ENCODE assay signal across 8 mouse cellular contexts in the genomic region with DNA sequence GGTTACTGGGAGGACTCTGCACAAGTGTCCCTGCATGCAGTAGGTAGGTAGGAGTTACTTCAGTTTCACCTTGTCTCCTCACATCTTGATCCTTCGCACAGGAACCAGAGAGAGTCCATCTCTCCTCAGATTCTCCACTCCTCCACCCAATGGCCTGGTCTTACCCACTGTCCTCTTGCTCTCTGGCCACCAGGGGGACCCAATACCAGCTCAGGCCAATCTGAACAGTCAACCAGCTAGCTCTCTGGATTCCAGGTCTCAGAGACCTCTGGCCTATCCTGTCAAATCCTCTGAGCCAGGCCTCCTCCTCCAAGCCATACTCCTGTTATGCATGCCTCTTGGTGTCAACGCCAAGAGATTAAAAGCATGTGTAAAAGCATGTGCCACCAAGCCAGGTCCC. TPM values are rescaled to one million over a fixed set of nuclear protein-coding genes. Genes with fewer than 3 reads are reported as not detected.
A peak's percentile ranks its signal among the peaks of the same experiment; 100 is the strongest.
DNase-seq lines count a peak whose midpoint lies in the region; ATAC-seq and TF ChIP-seq lines count a peak whose summit lies in the region.

No protein-coding gene starts in this region.

- ATAC-seq in forebrain, embryonic 14.5 days: no peak
- no peak for ATAC-seq in forebrain, embryonic 15.5 days (replicated peaks)
- peak; percentile 78 for ATAC-seq in erythroblast, adult 5-6 weeks (replicated peaks; ENCODE audit: low FRiP score, poor library complexity, severe bottlenecking)
- no peak for ATAC-seq in limb, embryonic 11.5 days (ENCODE audit: insufficient number of reproducible peaks, low FRiP score, low TSS enrichment, low read depth)
- ATAC-seq in midbrain, embryonic 15.5 days (replicated peaks): no peak

- peaks cover 65% of the 10 kb centered on the region for H3K36me3 ChIP-seq in forebrain, embryonic 14.5 days (ENCODE audit: control insufficient read depth, insufficient read depth, low read length)
- H3K36me3 ChIP-seq in forebrain, embryonic 15.5 days: peaks cover 38% of the 10 kb centered on the region
- peaks cover 23% of the 10 kb centered on the region for H3K36me3 ChIP-seq in limb, embryonic 11.5 days (ENCODE audit: control insufficient read depth, insufficient read depth, low read length)
- H3K36me3 ChIP-seq in small intestine, adult 2 months (ENCODE audit: control insufficient read depth, insufficient read depth, low read length): peaks cover 17% of the 10 kb centered on the region; the same call in 1 of the 2 replicates
- peaks cover 37% of the 10 kb centered on the region; the same call in 1 of the 2 replicates for H3K36me3 ChIP-seq in midbrain, embryonic 15.5 days (replicated peaks)

- H3K4me1 ChIP-seq in forebrain, embryonic 14.5 days (ENCODE audit: control insufficient read depth, insufficient read depth, low read length): no peaks in the 10 kb centered on the region; the same call in 1 of the 2 replicates
- H3K4me1 ChIP-seq in forebrain, embryonic 15.5 days: peaks cover 5% of the 10 kb centered on the region
- no peaks in the 10 kb centered on the region for H3K4me1 ChIP-seq in limb, embryonic 11.5 days (ENCODE audit: control insufficient read depth, insufficient read depth, low read length)
- no peaks in the 10 kb centered on the region for H3K4me1 ChIP-seq in small intestine, adult 2 months (ENCODE audit: control insufficient read depth, insufficient read depth, insufficient read length, low read length)
- H3K4me1 ChIP-seq in midbrain, embryonic 15.5 days: peaks cover 11% of the 10 kb centered on the region

- no peaks in the 10 kb centered on the region for H3K27me3 ChIP-seq in forebrain, embryonic 14.5 days (replicated peaks; ENCODE audit: control insufficient read depth, insufficient read depth, low read length)
- no peaks in the 10 kb centered on the region for H3K27me3 ChIP-seq in forebrain, embryonic 15.5 days
- H3K27me3 ChIP-seq in limb, embryonic 11.5 days (ENCODE audit: control insufficient read depth, insufficient read depth, low read length): no peaks in the 10 kb centered on the region
- H3K27me3 ChIP-seq in small intestine, adult 2 months (ENCODE audit: control insufficient read depth, insufficient read depth, low read length): no peaks in the 10 kb centered on the region
- H3K27me3 ChIP-seq in midbrain, embryonic 15.5 days (replicated peaks): no peaks in the 10 kb centered on the region

- H3K9ac ChIP-seq in forebrain, embryonic 14.5 days (ENCODE audit: low read length): no peak overlapping the region
- H3K9ac ChIP-seq in forebrain, embryonic 15.5 days (replicated peaks): no peak overlapping the region
- H3K9ac ChIP-seq in limb, embryonic 11.5 days (ENCODE audit: low read length): no peak overlapping the region
- no peak overlapping the region for H3K9ac ChIP-seq in midbrain, embryonic 15.5 days

- no peak overlapping the region for H3K4me2 ChIP-seq in forebrain, embryonic 14.5 days (ENCODE audit: low read length)
- H3K4me2 ChIP-seq in forebrain, embryonic 15.5 days (replicated peaks): no peak overlapping the region
- H3K4me2 ChIP-seq in limb, embryonic 11.5 days (ENCODE audit: low read depth, severe bottlenecking): no peak overlapping the region
- H3K4me2 ChIP-seq in midbrain, embryonic 15.5 days: no peak overlapping the region

- no peak overlapping the region for H3K4me3 ChIP-seq in forebrain, embryonic 14.5 days (ENCODE audit: low read depth, low read length)
- no peak overlapping the region for H3K4me3 ChIP-seq in forebrain, embryonic 15.5 days
- no peak overlapping the region for H3K4me3 ChIP-seq in limb, embryonic 11.5 days (ENCODE audit: low read depth, low read length)
- no peak overlapping the region for H3K4me3 ChIP-seq in small intestine, adult 2 months (ENCODE audit: low read depth, low read length)
- H3K4me3 ChIP-seq in midbrain, embryonic 15.5 days: no peak overlapping the region

- 88% methylated on average over 2 of the region's 2 CpGs for WGBS in forebrain, embryonic 14.5 days
- 92% methylated on average over 2 of the region's 2 CpGs for WGBS in forebrain, embryonic 15.5 days
- WGBS in limb, embryonic 11.5 days: 81% methylated on average over 2 of the region's 2 CpGs
- WGBS in small intestine, adult 2 months: 74% methylated on average over 2 of the region's 2 CpGs
- WGBS in midbrain, embryonic 15.5 days: 87% methylated on average over 2 of the region's 2 CpGs

- TF ChIP-seq CTCF in small intestine, adult 2 months (IDR thresholded peaks at IDR 0.05; ENCODE audit: extremely low read depth, insufficient read length, insufficient replicate concordance, low read depth, low read length): peak; percentile 58; the same call in 1 of the 2 replicates

- H3K9me3 ChIP-seq in forebrain, embryonic 14.5 days (replicated peaks; ENCODE audit: control insufficient read depth, low read length): no peaks in the 10 kb centered on the region
- H3K9me3 ChIP-seq in forebrain, embryonic 15.5 days: no peaks in the 10 kb centered on the region
- no peaks in the 10 kb centered on the region for H3K9me3 ChIP-seq in limb, embryonic 11.5 days (ENCODE audit: control insufficient read depth, low read length)
- H3K9me3 ChIP-seq in midbrain, embryonic 15.5 days: no peaks in the 10 kb centered on the region

- peak; percentile 13 for DNase-seq in forebrain, embryonic 14.5 days (ENCODE audit: low spot score)
- DNase-seq in thymus, postnatal 4 days: peak; percentile 34
- DNase-seq in thymus, adult 18-20 months: no peak
- peak; percentile 55 for DNase-seq in limb, embryonic 11.5 days (ENCODE audit: low spot score)

- TF ChIP-seq POLR2A in small intestine, adult 2 months (IDR thresholded peaks at IDR 0.05; ENCODE audit: low read depth, low read length): no peak

- no peak overlapping the region for H3K27ac ChIP-seq in forebrain, embryonic 14.5 days (ENCODE audit: low read depth, low read length)
- no peak overlapping the region for H3K27ac ChIP-seq in forebrain, embryonic 15.5 days (replicated peaks)
- H3K27ac ChIP-seq in limb, embryonic 11.5 days (replicated peaks; ENCODE audit: low read depth, low read length): no peak overlapping the region
- H3K27ac ChIP-seq in small intestine, adult 2 months (ENCODE audit: insufficient read depth, low read depth, low read length): no peak overlapping the region
- no peak overlapping the region for H3K27ac ChIP-seq in midbrain, embryonic 15.5 days

RNA-seq across cellular contexts. Expression of gene Telo2, which starts 6.2 kb away (rescaled TPM):
- polyA plus RNA-seq in forebrain, embryonic 14.5 days (2014; fragmentation: Nextera tagmentation; extraction: Ambion mirVana): 27.3 and 40.0 TPM in 2 replicates
- 54.6 and 57.2 TPM in 2 replicates for polyA plus RNA-seq in forebrain, embryonic 15.5 days (2015; fragmentation: Nextera tagmentation; extraction: Ambion mirVana)
- total RNA-seq in erythroblast, adult 5-6 weeks (2015; ENCODE audit: low replicate concordance): 3.5 and 5.9 TPM in 2 replicates
- total RNA-seq in erythroblast, adult 5-6 weeks (2017; ENCODE audit: low replicate concordance): 6.3 and 11.6 TPM in 2 replicates
- polyA plus RNA-seq in limb, embryonic 11.5 days (2014; fragmentation: Nextera tagmentation; extraction: Ambion mirVana): 28.8 and 35.8 TPM in 2 replicates
- 7.3 and 8.9 TPM in 2 replicates for polyA plus RNA-seq in small intestine, adult 2 months (2012; rRNA removed)
- polyA plus RNA-seq in midbrain, embryonic 15.5 days (2015; fragmentation: Nextera tagmentation; extraction: Ambion mirVana): 57.8 and 67.0 TPM in 2 replicates

RNA-seq across cellular contexts. Expression of gene Ptx4, which starts 11.0 kb away (rescaled TPM):
- 0.17 TPM in 1 of 2 replicates, not detected in the other for polyA plus RNA-seq in forebrain, embryonic 14.5 days (2014; fragmentation: Nextera tagmentation; extraction: Ambion mirVana)
- polyA plus RNA-seq in forebrain, embryonic 15.5 days (2015; fragmentation: Nextera tagmentation; extraction: Ambion mirVana): not detected in 2 replicates
- not detected in 2 replicates for total RNA-seq in erythroblast, adult 5-6 weeks (2015; ENCODE audit: low replicate concordance)
- not detected in 2 replicates for total RNA-seq in erythroblast, adult 5-6 weeks (2017; ENCODE audit: low replicate concordance)
- polyA plus RNA-seq in limb, embryonic 11.5 days (2014; fragmentation: Nextera tagmentation; extraction: Ambion mirVana): 0.17 TPM in 1 of 2 replicates, not detected in the other
- 0.10 TPM in 1 of 2 replicates, not detected in the other for polyA plus RNA-seq in small intestine, adult 2 months (2012; rRNA removed)
- polyA plus RNA-seq in midbrain, embryonic 15.5 days (2015; fragmentation: Nextera tagmentation; extraction: Ambion mirVana): not detected in 2 replicates

RNA-seq across cellular contexts. Expression of gene Clcn7, which starts 23.6 kb away (rescaled TPM):
- polyA plus RNA-seq in forebrain, embryonic 14.5 days (2014; fragmentation: Nextera tagmentation; extraction: Ambion mirVana): 18.9 and 25.0 TPM in 2 replicates
- polyA plus RNA-seq in forebrain, embryonic 15.5 days (2015; fragmentation: Nextera tagmentation; extraction: Ambion mirVana): 28.8 and 30.4 TPM in 2 replicates
- total RNA-seq in erythroblast, adult 5-6 weeks (2015; ENCODE audit: low replicate concordance): 3.7 and 8.6 TPM in 2 replicates
- 6.0 and 9.1 TPM in 2 replicates for total RNA-seq in erythroblast, adult 5-6 weeks (2017; ENCODE audit: low replicate concordance)
- 20.6 and 21.0 TPM in 2 replicates for polyA plus RNA-seq in limb, embryonic 11.5 days (2014; fragmentation: Nextera tagmentation; extraction: Ambion mirVana)
- polyA plus RNA-seq in small intestine, adult 2 months (2012; rRNA removed): 9.5 and 15.9 TPM in 2 replicates
- polyA plus RNA-seq in midbrain, embryonic 15.5 days (2015; fragmentation: Nextera tagmentation; extraction: Ambion mirVana): 35.0 and 36.3 TPM in 2 replicates

RNA-seq across cellular contexts. Expression of gene Tmem204, which starts 26.2 kb away (rescaled TPM):
- polyA plus RNA-seq in forebrain, embryonic 14.5 days (2014; fragmentation: Nextera tagmentation; extraction: Ambion mirVana): 11.8 and 13.6 TPM in 2 replicates
- polyA plus RNA-seq in forebrain, embryonic 15.5 days (2015; fragmentation: Nextera tagmentation; extraction: Ambion mirVana): 10.5 and 11.5 TPM in 2 replicates
- total RNA-seq in erythroblast, adult 5-6 weeks (2015; ENCODE audit: low replicate concordance): not detected in 2 replicates
- total RNA-seq in erythroblast, adult 5-6 weeks (2017; ENCODE audit: low replicate concordance): not detected in 2 replicates
- polyA plus RNA-seq in limb, embryonic 11.5 days (2014; fragmentation: Nextera tagmentation; extraction: Ambion mirVana): 9.7 and 10.8 TPM in 2 replicates
- polyA plus RNA-seq in small intestine, adult 2 months (2012; rRNA removed): 9.7 and 17.7 TPM in 2 replicates
- polyA plus RNA-seq in midbrain, embryonic 15.5 days (2015; fragmentation: Nextera tagmentation; extraction: Ambion mirVana): 12.6 and 13.0 TPM in 2 replicates

RNA-seq across cellular contexts. Expression of gene Ccdc154, which starts 52.7 kb away (rescaled TPM):
- polyA plus RNA-seq in forebrain, embryonic 14.5 days (2014; fragmentation: Nextera tagmentation; extraction: Ambion mirVana): not detected in 2 replicates
- not detected in 2 replicates for polyA plus RNA-seq in forebrain, embryonic 15.5 days (2015; fragmentation: Nextera tagmentation; extraction: Ambion mirVana)
- not detected in 2 replicates for total RNA-seq in erythroblast, adult 5-6 weeks (2015; ENCODE audit: low replicate concordance)
- 0.28 TPM in 1 of 2 replicates, not detected in the other for total RNA-seq in erythroblast, adult 5-6 weeks (2017; ENCODE audit: low replicate concordance)
- not detected in 2 replicates for polyA plus RNA-seq in limb, embryonic 11.5 days (2014; fragmentation: Nextera tagmentation; extraction: Ambion mirVana)
- 0.06 TPM in 1 of 2 replicates, not detected in the other for polyA plus RNA-seq in small intestine, adult 2 months (2012; rRNA removed)
- not detected in 2 replicates for polyA plus RNA-seq in midbrain, embryonic 15.5 days (2015; fragmentation: Nextera tagmentation; extraction: Ambion mirVana)

Comparison
In these comparisons a context has a peak if more than half of its experiments do, and no peak if none do; other contexts are left out.
1. DNase-seq: peak in forebrain, embryonic 14.5 days (single experiment), thymus, postnatal 4 days (single experiment) and limb, embryonic 11.5 days (single experiment); none in thymus, adult 18-20 months (0 of 2).